ENCODE assay signal across 8 mouse cellular contexts in genomic region chr1:131657945-131658354, GRCm38 (mm10). TPM values are rescaled to one million over a fixed set of nuclear protein-coding genes. Genes with fewer than 3 reads are reported as not detected.
DNase-seq lines count a peak whose midpoint lies in the region; ATAC-seq lines count a peak whose summit lies in the region.

No protein-coding gene starts in this region.

- peak overlapping the region; percentile 30; the same call in 1 of the 2 replicates for H3K27ac ChIP-seq in intestine, embryonic 14.5 days (ENCODE audit: low read depth)

- H3K9me3 ChIP-seq in intestine, embryonic 14.5 days (ENCODE audit: control insufficient read depth, low read length): no peaks in the 10 kb centered on the region

- peak; percentile 79 for ATAC-seq in intestine, embryonic 14.5 days (replicated peaks; ENCODE audit: low FRiP score, low TSS enrichment, low read depth)

- DNase-seq in adipocyte (ENCODE audit: low spot score): peak; percentile 94
- peak; percentile 96 for DNase-seq in embryo, embryonic 10.5 days (ENCODE audit: low spot score)
- DNase-seq in gastrocnemius, postnatal 25 days: peak; percentile 80
- DNase-seq in intestine, embryonic 14.5 days (ENCODE audit: low spot score): peak; percentile 92
- DNase-seq in left cerebral cortex, postnatal 14 days (ENCODE audit: low spot score in 2 of 2): peak; percentile 95 to 97
- DNase-seq in mesoderm, embryonic 11.5 days (ENCODE audit: low read depth, low spot score): peak; percentile 98
- peak; percentile 88 to 90 for DNase-seq in right cerebral cortex, postnatal 36 days (ENCODE audit: low spot score in 2 of 2)
- peak; percentile 81 for DNase-seq in yolk sac, embryonic 10.5 days (ENCODE audit: low spot score)

- H3K4me2 ChIP-seq in intestine, embryonic 14.5 days (ENCODE audit: low read length): peak overlapping the region; percentile 42

- intact Hi-C loops in left cerebral cortex, postnatal 14 days (cut with DNase I): loop anchor here (5.0 kb wide), 1 partner anchor 111 kb away; no protein-coding TSS in a partner anchor

- H3K4me3 ChIP-seq in intestine, embryonic 14.5 days (ENCODE audit: low read depth, low read length): peak overlapping the region; percentile 16

- no peaks in the 10 kb centered on the region; the same call in 1 of the 2 replicates for H3K4me1 ChIP-seq in intestine, embryonic 14.5 days (replicated peaks; ENCODE audit: control insufficient read depth, insufficient read depth, low read length)

- H3K27me3 ChIP-seq in intestine, embryonic 14.5 days (replicated peaks; ENCODE audit: control insufficient read depth, insufficient read depth, low read length): no peaks in the 10 kb centered on the region

- H3K9ac ChIP-seq in intestine, embryonic 14.5 days (ENCODE audit: low read length): no peak overlapping the region

- WGBS in intestine, embryonic 14.5 days: under 1% methylated on average over 11 of the region's 11 CpGs

- H3K36me3 ChIP-seq in intestine, embryonic 14.5 days (ENCODE audit: control insufficient read depth, insufficient read depth, low read length): no peaks in the 10 kb centered on the region

RNA-seq across cellular contexts. Expression of gene Ctse, which starts 19.8 kb away (rescaled TPM):
- total RNA-seq in gastrocnemius, postnatal 25 days (2021): under 1 TPM in 1 of 2 experiments, not detected in 1; 0.19 TPM
- 0.38 and 1.0 TPM in 2 replicates for polyA plus RNA-seq in intestine, embryonic 14.5 days (2014; fragmentation: Nextera tagmentation; extraction: Ambion mirVana)
- under 1 TPM; 0.15 to 0.21 TPM for total RNA-seq in left cerebral cortex, postnatal 14 days (2021)

RNA-seq across cellular contexts. Expression of gene Rab7b, which starts 30.5 kb away (rescaled TPM):
- total RNA-seq in gastrocnemius, postnatal 25 days (2021): 1 to 10 TPM; 3.7 to 4.1 TPM
- 3.0 and 4.3 TPM in 2 replicates for polyA plus RNA-seq in intestine, embryonic 14.5 days (2014; fragmentation: Nextera tagmentation; extraction: Ambion mirVana)
- total RNA-seq in left cerebral cortex, postnatal 14 days (2021): 1 to 10 TPM; 2.7 to 3.8 TPM

RNA-seq across cellular contexts. Expression of gene Avpr1b, which starts 58.9 kb away (rescaled TPM):
- total RNA-seq in gastrocnemius, postnatal 25 days (2021): not detected
- 0.04 TPM in 1 of 2 replicates, not detected in the other for polyA plus RNA-seq in intestine, embryonic 14.5 days (2014; fragmentation: Nextera tagmentation; extraction: Ambion mirVana)
- not detected for total RNA-seq in left cerebral cortex, postnatal 14 days (2021)

Comparison
In these comparisons a context has a peak if more than half of its experiments do, and no peak if none do; other contexts are left out.
1. Peak in every context shown above with its lines: DNase-seq, ATAC-seq, H3K4me3 ChIP-seq and H3K27ac ChIP-seq.